Mouse (Mus musculus): ENCODE measurements around the gene Tle4.

DNA sequence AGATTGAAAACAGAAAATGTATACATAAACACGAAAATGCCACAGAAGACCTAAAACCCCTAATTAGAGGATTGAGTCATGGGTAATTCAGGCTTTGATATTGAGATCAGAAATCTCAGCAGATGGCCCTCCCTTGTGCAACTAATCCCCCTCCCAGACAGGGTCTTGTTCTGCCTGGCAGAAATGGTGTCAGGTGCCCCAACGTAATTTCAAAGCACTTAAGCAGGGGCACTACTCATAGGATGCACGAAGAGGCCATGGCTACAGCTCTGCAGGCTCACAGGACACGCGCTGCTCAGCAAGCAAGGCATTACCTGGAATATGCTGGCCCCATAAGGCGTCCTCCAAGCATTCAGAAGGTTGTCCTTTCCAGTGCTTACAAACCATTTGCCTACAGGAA, 146.5 kb downstream of the Tle4 start:
- TF ChIP-seq POLR2A (IDR thresholded peaks at IDR 0.05; ENCODE audit: insufficient read length, low read depth) (no peak), TCF3 (IDR thresholded peaks at IDR 0.05; ENCODE audit: insufficient read length, low read depth) (no peak)

All from myocyte (in vitro differentiated cells).